Mouse (Mus musculus): ENCODE results near the gene Alx1.

Alx1 gene

DNA sequence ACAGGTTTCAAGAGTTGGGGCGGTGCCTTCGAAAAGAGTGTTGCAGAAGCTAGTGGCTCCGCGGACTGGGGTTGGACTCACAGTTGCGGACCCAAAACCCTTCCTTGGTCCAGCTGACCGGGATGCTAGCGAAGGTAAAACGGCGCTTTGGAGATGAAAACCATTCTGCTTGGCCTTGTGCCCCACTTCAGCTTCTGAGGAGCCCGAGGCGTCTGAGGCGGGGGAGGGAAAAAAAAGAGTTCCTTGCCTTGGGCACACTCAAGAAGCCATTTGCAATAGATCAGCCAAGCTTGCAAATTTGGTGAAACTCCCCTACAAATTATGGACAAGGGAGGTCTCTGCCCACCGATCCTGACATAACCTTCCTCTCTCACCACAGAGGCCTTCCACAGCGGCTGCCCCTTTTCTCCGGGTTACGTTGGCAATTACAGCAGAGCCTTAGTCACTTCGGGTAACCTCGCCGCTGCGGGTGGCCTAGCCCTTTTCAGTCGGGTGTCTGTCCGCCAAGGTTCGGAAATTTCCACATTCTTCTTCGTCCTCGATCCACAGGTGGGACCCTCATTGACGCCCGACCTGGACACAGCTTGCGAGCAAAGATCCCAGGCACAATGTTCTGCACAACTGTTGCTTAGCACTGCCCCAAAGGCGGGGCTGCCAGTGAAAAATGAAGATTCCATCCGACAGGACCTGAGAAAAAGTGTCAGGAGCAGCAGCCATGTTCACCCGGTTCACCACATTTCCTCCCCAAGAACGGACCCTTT lies at the start of gene Alx1:
Alx1 (minus strand) TSS at position 486 of the 761 bp plus-strand sequence.
- DNase-seq (ENCODE audit: low read depth, low spot score), result peak; percentile 39

DNA sequence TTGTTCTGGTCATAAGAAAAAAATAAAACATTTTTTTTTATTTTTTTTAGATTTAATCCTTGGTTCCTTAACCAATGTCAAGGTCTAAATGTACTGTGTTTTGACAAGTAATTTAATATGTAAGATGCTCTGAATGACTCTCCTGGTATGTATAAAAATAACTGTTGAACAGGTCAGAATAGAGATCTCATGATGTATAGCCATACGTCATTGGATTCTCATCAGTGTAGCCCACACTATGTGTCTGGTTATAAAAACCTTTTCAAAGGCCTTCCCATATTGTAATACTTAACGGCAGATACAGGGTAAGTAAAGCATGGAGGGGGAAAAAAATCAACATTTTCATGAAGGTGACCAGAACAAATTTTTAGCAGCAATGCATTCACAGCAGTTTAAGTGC lies 19.6 kb upstream of the Alx1 start:
- no peak for DNase-seq (ENCODE audit: low read depth, low spot score)

DNA sequence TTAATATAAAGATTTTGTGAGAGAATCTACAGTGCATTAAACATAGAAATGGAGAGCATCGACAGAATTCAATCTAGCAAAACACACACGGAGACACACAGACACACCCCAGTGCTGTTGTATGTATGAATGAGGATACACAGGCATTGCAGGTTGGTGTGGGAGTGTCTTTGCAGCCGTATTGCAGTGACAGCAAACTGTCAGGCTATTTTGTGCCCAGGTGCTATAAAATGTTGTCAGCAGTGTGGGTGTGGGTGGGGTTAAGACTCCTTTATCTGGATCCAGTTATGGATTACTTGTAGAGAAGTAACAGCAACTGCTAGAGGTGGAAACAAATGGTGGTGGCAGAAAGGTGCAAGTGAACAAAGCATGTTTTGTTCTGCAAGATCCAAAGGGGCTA lies 16.6 kb upstream of the Alx1 start:
- no peak for DNase-seq (ENCODE audit: low read depth, low spot score)

DNA sequence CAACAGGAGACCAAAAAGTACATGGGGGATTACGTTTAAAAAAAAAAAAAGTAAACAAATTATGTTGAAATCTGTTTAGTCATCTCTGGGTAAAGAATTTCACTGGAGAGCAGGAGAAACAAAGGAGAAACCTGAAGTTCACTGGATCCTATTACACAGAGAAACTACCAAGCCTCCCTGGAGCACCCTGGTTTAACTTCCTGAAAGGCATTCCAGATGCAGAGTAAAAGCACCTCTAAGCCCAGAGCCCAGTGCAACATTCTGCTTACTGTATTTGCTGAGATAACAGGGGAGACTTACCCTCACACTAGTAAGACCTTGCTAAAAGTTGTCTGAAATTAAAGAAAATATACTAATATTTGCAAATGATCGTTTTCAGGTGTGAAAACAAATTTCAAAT lies 15.0 kb upstream of the Alx1 start:
- no peak for DNase-seq (ENCODE audit: low read depth, low spot score)

DNA sequence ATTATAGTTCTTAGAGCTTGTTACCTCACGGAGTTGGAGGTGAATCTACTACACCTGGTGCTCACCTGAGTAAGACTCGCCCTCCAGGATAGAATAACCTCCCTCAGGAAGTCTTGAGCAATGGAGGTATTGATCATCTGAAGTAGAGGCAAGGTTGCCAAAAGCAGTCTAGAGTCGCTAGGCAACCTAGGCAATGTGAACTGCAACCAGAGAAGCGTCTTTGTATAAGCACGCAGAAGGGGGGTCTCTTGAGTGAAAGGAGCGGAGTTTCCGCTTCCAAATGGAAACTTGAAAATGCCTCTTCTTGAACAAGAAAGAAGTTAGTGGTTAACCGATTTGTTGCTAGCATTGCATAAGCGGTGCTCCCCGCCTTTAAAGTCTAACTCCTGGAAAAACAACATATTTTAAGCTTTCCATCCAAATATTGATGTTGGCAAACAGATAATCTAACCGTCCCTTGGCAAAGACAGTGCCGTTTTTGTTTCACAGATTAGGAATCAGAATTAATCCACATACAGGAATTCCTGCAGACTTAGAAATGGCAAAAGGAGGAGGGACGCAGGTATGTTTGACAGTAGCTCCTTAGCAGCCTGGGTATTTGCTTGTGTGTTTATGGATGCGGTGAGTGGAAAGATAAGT lies 5.1 kb upstream of the Alx1 start:
- DNase-seq (ENCODE audit: low read depth, low spot score), result peak; percentile 43

DNA sequence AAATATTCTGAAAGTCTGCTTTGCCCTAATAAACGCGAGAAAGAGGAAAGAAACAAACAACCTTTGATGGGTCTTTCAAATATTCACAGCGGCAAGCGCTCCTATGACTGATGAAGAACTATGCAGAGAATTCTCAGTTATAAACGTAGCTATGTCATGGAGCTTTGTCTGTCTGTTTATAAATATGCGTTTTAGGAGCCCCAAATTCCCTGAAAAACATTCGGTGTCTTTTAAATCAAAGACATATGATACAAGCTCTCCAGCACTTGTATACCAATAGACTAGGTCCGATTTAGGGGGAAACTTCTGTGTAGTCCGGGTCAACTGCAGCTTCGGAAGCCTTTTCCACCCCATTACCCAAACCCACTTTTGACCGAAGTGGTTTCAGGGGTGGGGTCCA lies 916 bp upstream of the Alx1 start:
- DNase-seq (ENCODE audit: low read depth, low spot score), result no peak

DNA sequence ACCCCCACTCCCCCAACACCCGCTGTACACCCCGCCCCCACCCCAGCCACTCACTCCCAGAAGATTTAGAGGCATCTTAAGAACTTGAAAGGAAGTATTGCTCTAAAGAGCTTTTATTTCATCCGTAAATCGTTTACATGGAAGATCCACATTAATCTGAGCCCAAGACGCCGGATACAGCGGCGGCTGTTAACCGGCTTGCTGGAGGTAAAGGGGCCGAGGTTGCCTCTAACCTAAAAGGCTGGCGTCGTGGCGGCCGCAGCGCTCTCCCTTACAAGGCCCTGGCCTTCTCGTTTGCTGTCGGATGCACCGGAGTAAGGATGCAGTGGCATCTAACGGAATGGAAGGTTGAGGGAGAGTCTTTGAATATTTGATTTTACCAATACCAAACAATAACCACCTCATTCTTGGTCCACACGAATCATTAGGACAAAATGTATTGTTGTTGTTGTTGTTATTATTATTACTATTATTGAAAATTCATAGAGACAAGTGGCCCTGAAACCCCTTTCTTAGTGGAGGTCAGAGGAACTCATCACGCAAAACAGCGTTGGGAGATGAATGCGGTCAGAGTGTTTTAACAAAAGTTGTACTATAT lies 784 bp downstream of the Alx1 start:
- peak; percentile 27 for DNase-seq (ENCODE audit: low read depth, low spot score)

DNA sequence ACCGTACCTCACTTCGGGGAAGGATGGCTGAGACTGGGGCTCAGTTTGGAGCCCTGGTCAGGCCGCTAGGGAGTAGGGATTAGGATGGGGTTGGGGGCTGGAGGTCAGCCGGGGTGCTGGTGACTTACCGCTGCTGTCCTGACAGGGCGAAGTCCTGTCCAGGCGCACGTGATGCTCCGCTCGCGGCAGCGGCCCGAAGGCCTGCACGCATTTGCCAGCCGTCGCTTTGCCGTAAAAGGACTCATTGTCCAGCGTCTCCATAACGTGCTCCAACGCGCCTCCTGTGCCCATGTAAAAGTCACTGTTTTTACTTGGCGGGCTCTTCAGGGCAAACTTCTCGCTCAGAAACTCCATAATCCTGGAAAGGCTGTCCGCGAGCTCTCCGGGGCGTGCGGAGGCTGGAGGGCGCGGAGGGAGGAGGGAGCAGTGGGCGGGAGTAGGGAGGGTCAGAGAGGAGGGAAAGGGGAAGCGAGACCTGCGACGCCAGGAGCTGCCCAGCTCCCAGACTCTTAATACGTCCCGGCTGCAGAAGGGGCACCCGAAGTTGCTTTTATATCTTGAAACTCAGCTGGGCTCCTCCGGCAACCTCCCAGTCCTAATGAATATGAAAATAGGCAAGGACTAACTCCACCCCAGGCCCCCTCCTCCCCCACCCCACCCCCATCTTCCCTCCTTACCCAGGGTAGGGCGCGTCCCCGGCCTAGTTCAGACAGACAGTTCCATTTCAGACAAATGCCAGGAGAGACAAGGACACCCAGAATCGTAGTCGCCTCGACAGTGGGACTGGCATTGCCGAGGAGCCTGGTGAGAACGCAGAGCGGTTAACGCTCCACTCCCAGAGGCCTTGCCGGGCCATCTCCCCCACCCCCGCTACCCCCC lies 1.5 kb downstream of the Alx1 start:
- peak; percentile 69 for DNase-seq (ENCODE audit: low read depth, low spot score)

DNA sequence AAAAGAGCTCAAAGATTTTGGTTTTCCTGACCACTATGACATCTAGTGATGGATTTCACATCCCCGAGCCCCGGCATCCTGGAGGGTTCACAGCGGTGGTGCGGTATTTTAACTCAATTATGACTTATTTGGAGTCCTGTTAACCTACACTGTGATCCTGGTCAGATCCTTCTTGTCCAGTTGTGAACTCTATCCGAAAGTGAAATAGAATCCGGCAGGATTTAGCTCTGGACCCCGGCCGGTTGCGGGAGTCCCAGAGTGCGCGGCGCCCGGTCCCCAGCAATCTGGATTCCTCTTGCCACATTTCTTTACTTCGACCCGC lies 2.1 kb downstream of the Alx1 start:
- DNase-seq (ENCODE audit: low read depth, low spot score), result peak; percentile 43

DNA sequence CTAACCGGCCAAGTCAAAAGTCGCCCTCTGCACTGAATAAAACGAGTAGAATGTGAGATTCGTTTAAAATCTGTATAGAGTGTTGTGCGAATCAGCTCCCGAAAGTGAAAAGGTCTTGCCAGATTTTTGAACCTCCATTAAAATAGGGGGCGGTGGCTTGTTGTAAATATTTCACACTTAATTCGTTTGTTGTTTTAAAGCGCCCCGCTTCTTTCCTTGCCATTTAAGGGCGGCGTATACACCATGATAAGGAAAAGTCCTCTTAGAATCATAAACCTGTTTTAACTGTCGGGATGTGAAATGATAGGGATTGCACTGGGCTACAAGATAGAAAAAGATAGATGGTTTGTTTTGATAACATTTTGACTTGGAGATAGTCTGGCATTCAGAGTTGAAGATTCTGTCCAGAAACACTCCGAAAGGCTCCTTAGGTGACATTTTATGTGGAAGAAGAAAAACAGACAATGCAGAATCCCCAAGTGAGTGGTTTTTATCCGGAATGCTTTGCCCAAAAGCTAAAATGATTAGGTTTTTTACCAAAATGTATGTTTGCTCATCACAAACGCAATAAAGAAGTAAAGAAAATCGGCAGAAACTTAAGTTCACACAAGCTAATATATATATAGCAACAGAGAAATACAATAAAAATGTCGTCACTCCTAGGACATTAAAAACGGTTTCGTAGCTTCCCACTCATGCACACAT lies 2.6 kb downstream of the Alx1 start:
- DNase-seq (ENCODE audit: low read depth, low spot score), result peak; percentile 4

DNA sequence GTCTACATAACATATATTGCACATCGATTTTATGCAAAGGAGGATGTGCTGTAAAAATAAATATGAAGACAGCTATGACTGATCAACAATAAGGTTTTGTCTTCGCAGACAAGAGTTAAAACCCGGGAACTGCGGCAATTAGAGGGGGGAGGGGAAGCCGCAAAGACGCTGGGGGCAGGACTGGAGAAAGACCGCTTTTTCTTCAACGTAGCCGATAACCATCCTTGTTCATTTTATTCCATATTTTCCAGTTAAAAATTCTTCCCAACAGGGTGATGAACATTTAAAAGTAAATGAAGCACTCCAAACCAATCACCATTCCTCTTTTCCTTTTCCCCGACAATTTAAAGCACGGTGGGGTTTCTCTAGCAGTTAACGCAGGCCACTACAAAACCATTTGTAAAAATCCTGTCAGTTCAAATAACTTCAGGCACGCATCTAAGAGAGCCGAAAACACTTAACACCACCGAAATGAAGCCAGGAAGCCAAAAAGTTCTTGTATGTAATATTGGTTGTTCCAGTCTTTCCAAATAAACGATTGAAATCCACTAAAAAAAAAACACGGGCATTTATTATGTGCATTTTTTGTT lies 3.3 kb downstream of the Alx1 start:
- no peak for DNase-seq (ENCODE audit: low read depth, low spot score)

DNA sequence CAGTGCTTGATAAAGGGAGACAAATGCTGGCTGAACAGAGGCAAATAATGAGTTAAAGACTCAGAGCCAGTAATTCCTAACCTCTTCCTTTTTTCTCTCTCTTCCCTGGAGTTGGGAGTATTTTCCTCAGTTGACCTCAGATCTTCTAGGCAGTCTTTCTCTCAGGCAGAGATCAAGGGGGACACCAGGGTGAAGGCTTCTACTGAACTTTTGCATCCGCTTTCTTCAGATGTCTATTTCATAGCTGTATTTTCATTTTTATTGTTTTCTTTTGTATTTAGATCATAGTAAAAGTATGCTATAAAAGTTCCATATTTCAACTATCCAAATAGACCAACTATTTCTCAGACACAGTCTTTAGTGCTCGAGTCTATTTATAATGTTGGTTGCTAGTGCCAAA lies 27.5 kb downstream of the Alx1 start:
- no peak for DNase-seq (ENCODE audit: low read depth, low spot score)

DNA sequence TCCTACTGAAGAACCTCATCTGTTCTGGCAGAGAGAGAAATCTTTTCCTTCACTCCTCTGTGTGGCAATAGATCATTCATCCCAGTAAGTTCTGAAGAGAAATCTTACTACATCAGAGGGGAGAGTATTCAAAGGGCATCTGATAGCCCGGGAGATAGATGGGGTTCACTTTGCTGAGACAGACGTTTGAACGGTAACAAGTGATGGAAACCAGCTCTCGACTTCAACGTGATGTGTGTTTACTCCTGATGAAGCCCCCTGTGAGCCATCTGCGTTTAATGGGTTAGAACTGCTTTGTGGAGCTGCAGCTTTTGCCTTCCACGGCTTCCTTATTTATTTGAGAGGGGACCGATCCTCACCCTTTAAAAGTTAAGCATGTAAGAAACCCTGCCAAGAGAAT lies 29.1 kb downstream of the Alx1 start:
- DNase-seq (ENCODE audit: low read depth, low spot score), result no peak

DNA sequence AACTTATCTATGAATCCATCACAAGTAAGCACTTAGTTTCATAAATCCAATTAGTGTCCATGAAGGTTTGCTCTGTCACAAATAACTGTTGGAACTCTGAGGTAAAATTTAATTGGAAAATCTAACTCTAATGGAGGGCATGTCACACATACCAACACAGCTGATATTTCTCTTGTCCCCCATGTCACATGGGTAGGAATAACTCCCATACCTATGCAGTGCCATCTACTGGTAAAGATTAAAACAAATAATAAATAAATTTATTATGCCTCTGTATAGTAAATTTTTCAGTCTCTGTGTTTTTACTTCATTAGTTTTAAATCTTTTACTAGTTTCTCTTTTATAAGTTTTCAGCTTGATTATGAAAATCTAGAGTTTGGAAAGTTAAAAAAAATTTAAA lies 30.4 kb downstream of the Alx1 start:
- DNase-seq (ENCODE audit: low read depth, low spot score), result no peak

DNA sequence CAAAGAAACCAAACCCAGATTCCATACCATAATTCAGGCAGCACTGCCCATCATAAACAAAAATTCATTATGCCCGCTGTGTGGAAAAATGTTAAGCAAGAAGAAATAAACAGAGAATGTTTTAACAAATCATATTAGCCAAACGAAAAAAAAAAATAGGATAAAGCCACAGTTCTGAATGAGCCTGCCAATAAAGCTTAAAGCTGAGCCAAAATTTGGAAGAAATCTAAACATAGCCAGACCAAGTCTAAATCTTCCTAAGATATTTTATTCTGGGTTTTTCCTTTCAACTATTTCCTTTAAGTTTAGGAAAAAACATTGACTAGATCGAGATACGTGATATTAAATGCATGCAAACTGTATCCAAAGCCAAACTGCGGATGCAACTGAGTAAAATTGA lies 54.9 kb downstream of the Alx1 start:
- DNase-seq (ENCODE audit: low read depth, low spot score), result no peak

DNA sequence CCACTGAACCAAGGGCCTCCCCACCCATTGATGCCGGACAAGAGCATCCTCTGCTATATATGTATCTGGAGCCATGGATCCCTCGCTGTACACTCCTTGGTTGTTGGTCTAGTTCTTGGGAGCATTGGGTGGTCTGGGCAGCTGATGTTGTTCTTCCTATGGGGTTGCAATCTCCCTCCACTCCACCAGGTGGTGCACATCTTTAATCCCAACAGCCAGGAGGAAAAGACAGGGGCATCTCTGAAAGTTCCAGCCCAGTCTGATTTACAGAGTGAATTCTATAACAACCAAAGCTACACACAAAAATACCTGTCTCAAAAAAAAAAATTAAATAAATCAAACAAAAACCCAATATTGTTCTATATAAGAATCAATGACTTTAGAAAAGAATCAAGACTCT lies 70.4 kb downstream of the Alx1 start:
- DNase-seq (ENCODE audit: low read depth, low spot score), result peak; percentile 53
